Mouse (Mus musculus) CD4-positive naive resting alpha-beta T cell, adult 57 days (primary cell): ENCODE measurements around the gene Rpain. TPM values are rescaled to one million over a fixed set of nuclear protein-coding genes. Genes with fewer than 3 reads are reported as not detected.

Experiments used
- total RNA-seq: library from RNA; stranded (reverse); gene quantifications from one replicate; pipeline ENCODE4 v1.2.4, GENCODE M21; 2023

The Rpain gene
- total RNA-seq: 59.2 TPM

GRCm38 (mm10) chr11:70969821-70970559 lies at the start of gene Rpain, which contains the start of gene Nup88:
Gene Rpain (plus strand): TSS chr11:70970213.
Gene Nup88 (minus strand): TSS chr11:70969973.

GRCm38 (mm10) chr11:70982557-70983228 lies 12.7 kb downstream of the Rpain start, which contains the start of gene C1qbp:
Gene C1qbp (minus strand): TSS chr11:70983026.

GRCm38 (mm10) chr11:71004316-71004773 lies 34.3 kb downstream of the Rpain start, which contains the start of gene Dhx33:
Gene Dhx33 (minus strand): TSS chr11:71004437.

GRCm38 (mm10) chr11:71019201-71020068 lies 49.4 kb downstream of the Rpain start, which contains the start of the genes Mis12 and Derl2:
Gene Mis12 (plus strand): TSS chr11:71019611.
Gene Derl2 (minus strand): TSS chr11:71019841.

Other genes with a start within 250 kb of the Rpain start
- 2.7 TPM for gene Zfp3, start 206.0 kb upstream of the Rpain start, total RNA-seq
- gene Scimp, start 157.6 kb upstream of the Rpain start, total RNA-seq: 1.5 TPM
- 34.7 TPM for gene Rabep1, start 125.4 kb upstream of the Rpain start, total RNA-seq
- 82.1 TPM for gene Nup88, start 240 bp upstream of the Rpain start, total RNA-seq
- 90.6 TPM for gene C1qbp, start 12.8 kb downstream of the Rpain start, total RNA-seq
- 29.1 TPM for gene Dhx33, start 34.2 kb downstream of the Rpain start, total RNA-seq
- gene Mis12, start 49.4 kb downstream of the Rpain start, total RNA-seq: 12.0 TPM
- 25.8 TPM for gene Derl2, start 49.6 kb downstream of the Rpain start, total RNA-seq
- gene 6330403K07Rik, start 63.3 kb downstream of the Rpain start, total RNA-seq: 0.77 TPM
- 6.3 TPM for gene Nlrp1a, start 174.5 kb downstream of the Rpain start, total RNA-seq